Mouse (Mus musculus) hindbrain, embryonic 16.5 days (tissue): ENCODE measurements around the gene Gpc3. TPM values are rescaled to one million over a fixed set of nuclear protein-coding genes. Genes with fewer than 3 reads are reported as not detected.

Experiments
- ATAC-seq: fragments of 200-750 bp; cut with Nextera tagmentation; 2 replicates; pipeline ENCODE4 v1.8.0; 2017; ENCODE audit warnings: moderate TSS enrichment, moderate library complexity
- H3K27ac ChIP-seq: fragments of 300-500 bp; sonication (generic); 2 replicates; pipeline ENCODE4 v1.5.1; 2014; ENCODE audit warnings: low read depth, mild to moderate bottlenecking, control low read depth, low read length, moderate library complexity
- H3K27me3 ChIP-seq: fragments of 300-500 bp; sonication (generic); replicated peaks from 2 replicates; pipeline ENCODE4 v1.6.1; 2014; ENCODE audit warnings: low read length; ENCODE audit not compliant: control insufficient read depth, insufficient read depth
- H3K36me3 ChIP-seq: fragments of 300-500 bp; sonication (generic); 2 replicates; pipeline ENCODE4 v1.6.1; 2014; ENCODE audit warnings: mild to moderate bottlenecking, low read length, moderate library complexity, mixed read lengths; ENCODE audit not compliant: control insufficient read depth, insufficient read depth
- H3K4me1 ChIP-seq: fragments of 300-500 bp; sonication (generic); 2 replicates; pipeline ENCODE4 v1.6.1; 2014; ENCODE audit warnings: low read depth, low read length; ENCODE audit not compliant: control insufficient read depth, insufficient read depth
- H3K4me2 ChIP-seq: fragments of 300-500 bp; sonication (generic); 2 replicates; pipeline ENCODE4 v1.6.1; 2014; ENCODE audit warnings: mild to moderate bottlenecking, low read length, control low read depth, moderate library complexity
- H3K4me3 ChIP-seq: fragments of 300-500 bp; sonication (generic); 2 replicates; pipeline ENCODE4 v1.5.1; 2014; ENCODE audit warnings: mild to moderate bottlenecking, low read length, control low read depth, moderate library complexity
- H3K9ac ChIP-seq: fragments of 300-500 bp; sonication (generic); 2 replicates; pipeline ENCODE4 v1.6.1; 2014; ENCODE audit warnings: low read depth, mild to moderate bottlenecking, control low read depth, low read length, moderate library complexity
- H3K9me3 ChIP-seq: fragments of 300-500 bp; sonication (generic); 2 replicates; pipeline ENCODE4 v1.6.1; 2014; ENCODE audit warnings: mild to moderate bottlenecking, low read length, moderate library complexity; ENCODE audit not compliant: control insufficient read depth
- WGBS: fragments of 180-500 bp; shearing (Covaris S2); extraction: QIAGEN DNeasy Blood & Tissue Kit; methylation state at CpG from one replicate; pipeline ENCODE4 v1.1.7; 2014; 5-methylcytosine and 5-hydroxymethylcytosine counted together
- polyA plus RNA-seq: library from polyadenylated mRNA; unstranded; fragments of >200 nt; fragmentation: Nextera tagmentation; extraction: Ambion mirVana; gene quantifications from 2 replicates; pipeline ENCODE4 v1.2.1, GENCODE M21; 2015

The Gpc3 gene
- polyA plus RNA-seq, 1 experiment from 2014 or later = 78.2 TPM

GRCm38 (mm10) chrX:52532124-52532523, 81.6 kb downstream of the Gpc3 start:
- Histone ChIP-seq H3K27me3 (no peaks in the 10 kb centered on the region), H3K4me1 (no peaks in the 10 kb centered on the region), H3K27ac (no peak overlapping the region), H3K9me3 (no peaks in the 10 kb centered on the region), H3K9ac (no peak overlapping the region), H3K4me2 (no peak overlapping the region), H3K36me3 (no peaks in the 10 kb centered on the region), H3K4me3 (no peak overlapping the region)
- 84% methylated on average over 2 of the region's 2 CpGs for WGBS
- ATAC-seq = no peak

GRCm38 (mm10) chrX:52526086-52526485, 87.7 kb downstream of the Gpc3 start:
- Histone ChIP-seq H3K36me3 (no peaks in the 10 kb centered on the region), H3K9ac (no peak overlapping the region), H3K4me3 (no peak overlapping the region), H3K9me3 (no peaks in the 10 kb centered on the region), H3K27me3 (no peaks in the 10 kb centered on the region), H3K4me2 (no peak overlapping the region), H3K4me1 (no peaks in the 10 kb centered on the region), H3K27ac (no peak overlapping the region)
- WGBS = 69% methylated on average over 5 of the region's 5 CpGs
- ATAC-seq = no peak

DNA sequence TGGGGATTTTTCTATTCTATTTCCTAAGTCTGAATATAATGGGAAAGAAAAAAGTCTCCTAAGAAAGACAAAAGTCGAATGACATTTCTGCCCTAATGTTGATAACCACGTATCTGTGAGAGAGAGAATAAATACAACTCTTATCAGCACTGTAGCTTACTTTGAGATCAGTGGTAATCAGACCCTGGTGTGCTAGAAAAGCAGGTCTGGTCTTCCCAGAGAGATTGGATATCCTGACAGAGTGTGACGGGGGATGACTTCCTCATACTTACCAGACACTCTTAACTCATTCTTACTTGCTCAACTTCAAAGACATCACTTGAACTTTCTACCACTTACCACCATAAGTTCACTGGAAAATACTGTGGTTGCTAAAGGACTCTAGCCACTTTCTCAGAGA, 88.6 kb downstream of the Gpc3 start:
- ATAC-seq = no peak
- Histone ChIP-seq H3K4me1 (no peaks in the 10 kb centered on the region), H3K9ac (no peak overlapping the region), H3K4me2 (no peak overlapping the region), H3K27ac (no peak overlapping the region), H3K36me3 (no peaks in the 10 kb centered on the region), H3K9me3 (no peaks in the 10 kb centered on the region), H3K27me3 (no peaks in the 10 kb centered on the region), H3K4me3 (no peak overlapping the region)
- 77% methylated on average over 3 of the region's 3 CpGs for WGBS

DNA sequence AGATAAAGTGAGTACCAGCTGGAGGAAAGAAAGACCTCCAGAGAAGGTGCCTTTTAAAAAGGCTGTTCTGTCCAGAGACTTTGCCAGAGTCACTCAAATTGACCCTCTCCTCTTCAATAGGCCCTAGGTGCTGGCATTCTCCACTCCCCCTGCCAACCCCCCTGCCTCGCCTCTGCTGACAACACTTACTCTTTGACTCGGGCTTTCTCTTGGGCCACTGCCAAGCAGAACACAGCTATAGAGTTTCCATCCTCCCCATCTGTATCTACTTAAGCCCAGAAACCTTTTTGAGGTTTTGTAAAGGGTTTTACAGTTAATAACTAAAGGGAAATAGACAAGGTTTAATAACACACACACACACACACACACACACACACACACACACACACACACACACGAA, 99.2 kb downstream of the Gpc3 start:
- Histone ChIP-seq H3K27ac (no peak overlapping the region), H3K4me3 (no peak overlapping the region), H3K9ac (no peak overlapping the region), H3K4me2 (no peak overlapping the region), H3K27me3 (no peaks in the 10 kb centered on the region), H3K36me3 (no peaks in the 10 kb centered on the region), H3K4me1 (no peaks in the 10 kb centered on the region), H3K9me3 (no peaks in the 10 kb centered on the region)
- 44% methylated on average over 3 of the region's 3 CpGs for WGBS
- no peak for ATAC-seq

- Histone ChIP-seq H3K9ac (no peak overlapping the region), H3K27me3 (no peaks in the 10 kb centered on the region), H3K4me3 (no peak overlapping the region), H3K9me3 (no peaks in the 10 kb centered on the region), H3K4me2 (no peak overlapping the region), H3K4me1 (no peaks in the 10 kb centered on the region), H3K27ac (no peak overlapping the region), H3K36me3 (no peaks in the 10 kb centered on the region)
- no peak for ATAC-seq
- 78% methylated on average over 4 of the region's 4 CpGs for WGBS
Measured at GRCm38 (mm10) chrX:52511151-52511550, 102.6 kb downstream of the Gpc3 start.

DNA sequence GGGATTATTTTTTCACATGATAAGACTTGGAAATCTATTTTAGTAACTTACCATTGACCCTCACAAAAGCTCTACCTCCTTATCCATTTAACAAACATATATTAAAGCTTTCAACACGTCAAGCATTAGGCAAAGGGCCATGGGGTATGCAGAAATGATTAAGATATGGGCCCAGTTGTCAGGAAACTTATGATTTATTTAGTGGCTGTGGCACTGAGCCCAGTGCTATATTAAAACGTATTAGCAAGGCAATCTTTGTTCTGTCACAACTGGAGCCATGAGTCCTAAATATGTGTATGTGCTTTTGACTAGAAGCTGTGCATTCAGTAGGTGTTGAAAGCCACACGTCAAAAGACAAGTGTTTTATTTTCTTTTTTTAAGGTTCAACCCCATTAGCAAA, 109.9 kb downstream of the Gpc3 start:
- Histone ChIP-seq H3K27ac (no peak overlapping the region), H3K4me3 (no peak overlapping the region), H3K9me3 (no peaks in the 10 kb centered on the region), H3K9ac (no peak overlapping the region), H3K27me3 (no peaks in the 10 kb centered on the region), H3K4me2 (no peak overlapping the region), H3K4me1 (no peaks in the 10 kb centered on the region), H3K36me3 (no peaks in the 10 kb centered on the region)
- ATAC-seq = no peak
- 56% methylated on average over 3 of the region's 3 CpGs for WGBS

DNA sequence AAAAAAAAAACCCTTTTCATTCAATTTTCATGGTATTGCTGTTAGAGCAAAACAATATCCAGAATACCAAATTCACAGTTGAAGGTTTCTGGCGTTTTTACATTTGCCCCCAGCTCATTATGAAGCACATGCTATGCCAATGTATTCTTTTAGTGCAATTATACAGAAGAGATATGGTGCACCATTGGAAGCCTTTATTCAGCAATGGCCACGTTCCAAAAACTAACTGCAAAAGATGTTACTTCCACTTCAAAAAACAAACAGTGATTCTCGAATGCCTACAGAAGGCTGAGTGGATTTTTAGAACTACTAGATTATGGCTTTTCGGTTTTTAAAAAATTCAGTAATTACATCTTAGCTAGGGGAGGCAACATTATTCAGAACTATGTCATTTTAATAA, 124.3 kb downstream of the Gpc3 start:
- H3K9me3 ChIP-seq = no peaks in the 10 kb centered on the region
- 63% methylated on average over 4 of the region's 4 CpGs for WGBS
- no peak overlapping the region for H3K9ac ChIP-seq
- no peak for ATAC-seq
- no peak overlapping the region for H3K27ac ChIP-seq
- no peak overlapping the region for H3K4me3 ChIP-seq
- H3K36me3 ChIP-seq = no peaks in the 10 kb centered on the region
- no peaks in the 10 kb centered on the region for H3K4me1 ChIP-seq
- H3K4me2 ChIP-seq = no peak overlapping the region
- no peaks in the 10 kb centered on the region for H3K27me3 ChIP-seq

DNA sequence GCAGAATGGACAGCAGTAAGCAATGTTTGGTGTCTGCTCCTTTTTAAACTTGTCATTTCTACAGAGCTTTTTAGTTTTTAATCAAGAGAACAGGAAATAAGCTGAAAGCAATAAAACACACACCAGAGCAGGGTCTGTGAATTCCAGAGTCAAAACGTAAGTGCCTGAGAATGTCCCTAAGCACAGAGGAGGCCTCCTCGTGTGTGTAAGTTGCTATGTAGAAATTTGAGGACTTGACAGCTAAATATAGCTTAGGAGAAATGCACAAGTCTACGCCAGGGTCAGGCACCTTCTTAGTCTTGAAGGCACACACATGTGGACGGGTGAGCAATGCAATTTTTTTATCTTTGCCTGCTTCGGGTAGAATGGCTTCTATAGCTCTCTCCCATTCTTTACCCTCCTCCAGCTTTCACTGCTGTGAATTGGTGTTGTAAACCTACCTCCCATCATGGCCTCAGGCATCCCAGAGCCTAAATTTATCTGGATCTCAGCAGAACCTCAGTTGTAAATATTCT, 158.6 kb downstream of the Gpc3 start:
- H3K9me3 ChIP-seq = no peaks in the 10 kb centered on the region
- H3K4me3 ChIP-seq = no peak overlapping the region
- 73% methylated on average over 5 of the region's 5 CpGs for WGBS
- no peak overlapping the region for H3K9ac ChIP-seq
- no peaks in the 10 kb centered on the region for H3K36me3 ChIP-seq
- no peak overlapping the region for H3K27ac ChIP-seq
- H3K4me1 ChIP-seq = no peaks in the 10 kb centered on the region
- H3K4me2 ChIP-seq = no peak overlapping the region
- 0 out of 2 replicates have a peak, but pooled peaks cover 2% of the 10 kb centered on the region for H3K27me3 ChIP-seq
- ATAC-seq = no peak

DNA sequence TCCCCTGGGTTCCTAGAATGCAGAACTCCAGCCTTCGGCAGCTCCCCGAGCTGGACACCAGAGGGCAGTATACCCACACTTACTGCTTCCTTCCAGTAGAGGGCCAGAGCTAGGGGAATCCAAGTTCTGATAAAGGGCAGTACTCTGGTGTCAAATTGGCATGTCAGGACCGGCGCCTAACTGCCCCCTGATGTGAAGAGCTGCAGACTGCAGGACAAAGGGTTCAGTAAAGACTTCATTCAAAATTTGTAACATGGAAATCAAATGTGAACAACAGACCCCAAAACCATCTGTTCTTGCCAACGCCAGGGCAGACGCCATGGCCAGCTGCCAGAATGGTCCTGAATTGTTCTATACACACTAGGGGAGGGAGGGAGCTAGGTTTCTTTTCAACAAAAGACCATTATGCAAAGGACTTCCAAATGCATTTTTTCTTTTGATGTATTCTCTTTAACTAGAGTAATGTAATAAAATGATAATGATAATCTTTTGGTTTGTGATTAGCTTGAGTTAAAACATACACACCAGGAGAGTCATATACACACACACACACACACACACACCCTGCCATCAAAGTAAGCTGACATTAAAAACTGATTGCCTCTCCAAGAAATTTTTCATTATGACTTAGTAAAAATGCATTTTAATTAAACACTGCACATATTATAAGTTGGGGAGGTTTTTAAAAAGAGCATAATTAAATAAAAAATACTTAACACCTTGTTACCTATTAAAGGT, 160.1 kb downstream of the Gpc3 start:
- Histone ChIP-seq H3K4me1 (no peaks in the 10 kb centered on the region), H3K27me3 (0 out of 2 replicates have a peak, but pooled peaks cover 2% of the 10 kb centered on the region), H3K27ac (no peak overlapping the region), H3K4me2 (0 out of 2 replicates have a peak overlapping the region, but pooled peaks have one; percentile 16), H3K9me3 (no peaks in the 10 kb centered on the region), H3K9ac (no peak overlapping the region), H3K36me3 (no peaks in the 10 kb centered on the region), H3K4me3 (no peak overlapping the region)
- WGBS = 21% methylated on average over 6 of the region's 6 CpGs
- peak; percentile 87 for ATAC-seq
